Mouse (Mus musculus) G1E (cell line): ENCODE data around the gene L3mbtl4.

ENCODE experiments used
- CTCF ChIP-seq: IDR thresholded peaks from 2 replicates; pipeline ENCODE4 v1.5.1; 2012; ENCODE audit warnings: low read depth, low read length, inconsistent platforms, mixed read lengths
- GATA1 ChIP-seq: IDR thresholded peaks from 2 replicates; pipeline ENCODE4 v1.6.1; 2012; ENCODE audit warnings: borderline replicate concordance, low read length, inconsistent platforms, mixed read lengths
- GATA2 ChIP-seq: IDR thresholded peaks from 2 replicates; pipeline ENCODE4 v1.6.1; 2012; ENCODE audit warnings: low read depth, low read length, inconsistent platforms, borderline replicate concordance

- TF ChIP-seq GATA2 = no peak
- no peak for TF ChIP-seq CTCF
- TF ChIP-seq GATA1 = no peak
These were observed 490.8 kb downstream of the L3mbtl4 start for GRCm38 (mm10) chr17:68764329-68764880.
